Mouse (Mus musculus) fibroblast of lung, adult 2 months (primary cell): ENCODE results near the gene Spin2c.

Experiments
- DNase-seq: peaks from one replicate; pipeline ENCODE4 v3.0.0-alpha.2; 2011; ENCODE audit warnings: low read depth

Spin2c gene

DNA sequence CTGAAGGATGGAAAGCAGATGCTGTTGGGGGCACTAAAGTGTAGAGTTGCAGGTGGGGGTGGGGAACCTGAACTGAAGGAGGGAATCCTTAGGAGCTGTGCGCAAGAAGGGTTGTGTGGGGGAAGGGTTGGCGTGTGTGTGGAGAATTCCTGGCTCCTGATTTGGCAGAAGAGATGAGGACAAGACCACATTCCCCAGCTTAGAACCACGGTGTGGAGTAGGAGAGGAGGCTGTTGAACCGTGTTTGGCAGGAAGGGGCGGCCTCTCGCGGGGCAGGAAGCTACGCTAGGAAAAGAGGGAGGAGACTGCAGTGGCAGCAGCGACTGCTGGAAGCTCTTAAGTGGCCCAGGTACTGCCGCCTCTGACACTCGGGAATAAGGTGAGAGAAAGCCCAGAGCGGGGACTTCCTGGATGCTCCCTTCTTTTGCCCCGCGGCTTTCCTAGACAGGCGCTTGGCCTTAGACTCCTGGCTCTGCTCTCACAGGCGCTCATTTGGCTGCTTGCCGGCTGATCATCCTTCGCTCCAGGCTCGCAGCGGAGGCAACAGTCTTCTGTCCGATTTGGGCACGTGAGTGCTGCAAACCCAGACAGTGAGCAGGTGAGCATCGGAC is at the start of gene Spin2c:
Gene Spin2c, plus strand, starts transcription at position 275 of the 611 bp plus-strand sequence.
- DNase-seq, result no peak

GRCm38 (mm10) chrX:153832606-153833005 is 581 bp downstream of the Spin2c start:
- DNase-seq, result no peak
